Mouse (Mus musculus) thymus, adult 2 months (tissue): ENCODE measurements around the gene Gramd1b.

Experiments used
- CTCF ChIP-seq: fragments of 200-500 bp; IDR thresholded peaks from 2 replicates; pipeline ENCODE4 v1.5.1; 2012; ENCODE audit warnings: mild to moderate bottlenecking, control low read depth, low read length, moderate library complexity, borderline replicate concordance; ENCODE audit not compliant: control insufficient read depth, poor library complexity, insufficient read depth; ENCODE audit errors: extremely low read depth
- POLR2A ChIP-seq: fragments of 200-500 bp; IDR thresholded peaks from 2 replicates; pipeline ENCODE4 v1.6.1; 2012; ENCODE audit warnings: mild to moderate bottlenecking, low read length, control low read depth, moderate library complexity; ENCODE audit not compliant: control insufficient read depth, poor library complexity, insufficient read depth; ENCODE audit errors: extremely low read depth

- TF ChIP-seq CTCF: no peak
- no peak for TF ChIP-seq POLR2A
Observed at GRCm38 (mm10) chr9:40320405-40320804, 210.8 kb downstream of the Gramd1b start.
